ENCODE assay signal across 11 mouse cellular contexts in the genomic region with DNA sequence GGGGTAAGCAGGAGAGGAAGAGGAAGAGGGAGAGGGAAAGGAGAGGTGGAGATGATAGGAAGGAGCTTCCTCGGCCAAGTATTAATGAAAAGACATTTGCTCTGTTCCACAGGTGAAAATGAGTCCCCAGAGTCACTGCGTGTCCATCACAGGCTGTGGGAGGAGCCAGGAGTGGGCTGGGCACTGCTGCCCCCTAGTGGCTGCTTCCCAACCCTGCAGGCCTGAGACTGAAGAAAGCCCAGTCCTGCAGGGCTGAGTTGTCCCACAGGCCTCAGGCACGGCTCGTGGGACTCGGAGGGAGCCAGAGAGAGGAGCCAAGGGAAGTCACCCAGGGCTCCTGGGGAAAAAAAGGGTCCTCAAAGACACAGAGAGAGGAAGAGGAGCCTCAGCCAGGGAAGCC. TPM values are rescaled to one million over a fixed set of nuclear protein-coding genes. Genes with fewer than 3 reads are reported as not detected.
DNase-seq lines count a peak whose midpoint lies in the region; ATAC-seq and TF ChIP-seq lines count a peak whose summit lies in the region.
"Had no signal": no experiment of that assay in that cellular context is flagged by ENCODE, and none has a peak within 500 bp of the region (broad histone marks: within the 10 kb centered on the region; RNA-seq: fewer than 3 reads in every experiment).

No protein-coding gene starts in this region.

- H3K4me3 ChIP-seq in forebrain, embryonic 11.5 days (ENCODE audit: low read depth, low read length), result no peak overlapping the region
- H3K4me3 ChIP-seq in forebrain, embryonic 16.5 days (replicated peaks; ENCODE audit: low read length), result no peak overlapping the region
- no peak overlapping the region for H3K4me3 ChIP-seq in lung, postnatal 0 days (ENCODE audit: low read depth, low read length)
- H3K4me3 ChIP-seq: stomach, embryonic 15.5 days had no signal

- H3K27ac ChIP-seq in forebrain, embryonic 11.5 days (ENCODE audit: low read depth, low read length), result no peak overlapping the region
- H3K27ac ChIP-seq in forebrain, embryonic 16.5 days (ENCODE audit: low read length), result no peak overlapping the region
- H3K27ac ChIP-seq in lung, postnatal 0 days (ENCODE audit: low read length), result no peak overlapping the region
- H3K27ac ChIP-seq: stomach, embryonic 15.5 days had no signal

- no peaks in the 10 kb centered on the region for H3K36me3 ChIP-seq in forebrain, embryonic 11.5 days (ENCODE audit: control insufficient read depth, insufficient read depth, low read length)
- no peaks in the 10 kb centered on the region for H3K36me3 ChIP-seq in forebrain, embryonic 16.5 days (ENCODE audit: control insufficient read depth, insufficient read depth)
- H3K36me3 ChIP-seq in lung, postnatal 0 days (ENCODE audit: insufficient read depth, low read length), result no peaks in the 10 kb centered on the region
- H3K36me3 ChIP-seq: G1E; stomach, embryonic 15.5 days had no signal

- H3K4me1 ChIP-seq in forebrain, embryonic 11.5 days (replicated peaks; ENCODE audit: control insufficient read depth, insufficient read depth, low read length), result no peaks in the 10 kb centered on the region
- no peaks in the 10 kb centered on the region for H3K4me1 ChIP-seq in forebrain, embryonic 16.5 days (replicated peaks; ENCODE audit: control insufficient read depth, insufficient read depth, low read length)
- H3K4me1 ChIP-seq in lung, postnatal 0 days (ENCODE audit: insufficient read depth, low read depth, low read length), result no peaks in the 10 kb centered on the region

- no peaks in the 10 kb centered on the region for H3K27me3 ChIP-seq in forebrain, embryonic 11.5 days (ENCODE audit: control insufficient read depth, insufficient read depth, low read length)
- no peaks in the 10 kb centered on the region for H3K27me3 ChIP-seq in forebrain, embryonic 16.5 days (replicated peaks; ENCODE audit: control insufficient read depth, insufficient read depth, low read length)
- H3K27me3 ChIP-seq in lung, postnatal 0 days (replicated peaks; ENCODE audit: insufficient read depth, low read length), result no peaks in the 10 kb centered on the region
- H3K27me3 ChIP-seq: stomach, embryonic 15.5 days had no signal

- TF ChIP-seq CTCF in lung, postnatal 0 days (IDR thresholded peaks at IDR 0.05), result peak; percentile 97

- TF ChIP-seq EP300 in lung, postnatal 0 days (IDR thresholded peaks at IDR 0.05), result no peak

- H3K9ac ChIP-seq in forebrain, embryonic 11.5 days (ENCODE audit: low read length), result no peak overlapping the region
- no peak overlapping the region for H3K9ac ChIP-seq in forebrain, embryonic 16.5 days (replicated peaks; ENCODE audit: low read depth, low read length)
- H3K9ac ChIP-seq in lung, postnatal 0 days (replicated peaks; ENCODE audit: low read depth), result no peak overlapping the region
- H3K9ac ChIP-seq: stomach, embryonic 15.5 days had no signal

- 29% methylated on average over 5 of the region's 5 CpGs for WGBS in forebrain, embryonic 11.5 days
- WGBS in forebrain, embryonic 16.5 days, result 24% methylated on average over 5 of the region's 5 CpGs
- WGBS in lung, postnatal 0 days, result 14% methylated on average over 5 of the region's 5 CpGs

- no peak for ATAC-seq in forebrain, embryonic 11.5 days (replicated peaks; ENCODE audit: low FRiP score)
- no peak for ATAC-seq in forebrain, embryonic 16.5 days
- peak; percentile 69 for ATAC-seq in lung, postnatal 0 days

- peak; percentile 89 for DNase-seq in forebrain, embryonic 11.5 days (ENCODE audit: low spot score)
- DNase-seq in B cell, adult 2 months, result peak; percentile 77 to 81
- peak; percentile 48 for DNase-seq in c-Kit-positive CD71-positive TER-119-negative erythroid progenitor cells, embryonic 14.5 days (ENCODE audit: low read depth)
- DNase-seq in forelimb bud, embryonic 11.5 days (ENCODE audit: low read depth, low spot score), result peak; percentile 68
- peak; percentile 71 to 74 for DNase-seq in kidney, postnatal 25 days
- DNase-seq in lung, postnatal 0 days (ENCODE audit: low spot score), result peak; percentile 74
- DNase-seq in skeletal muscle tissue, adult 2 months (ENCODE audit: low read depth, low spot score), result peak; percentile 57

- H3K4me2 ChIP-seq in forebrain, embryonic 11.5 days (ENCODE audit: low read depth, low read length, severe bottlenecking), result no peak overlapping the region
- no peak overlapping the region for H3K4me2 ChIP-seq in forebrain, embryonic 16.5 days (ENCODE audit: low read length)
- H3K4me2 ChIP-seq in lung, postnatal 0 days (replicated peaks; ENCODE audit: low read depth, low read length), result no peak overlapping the region
- H3K4me2 ChIP-seq: stomach, embryonic 15.5 days had no signal

- H3K9me3 ChIP-seq in forebrain, embryonic 11.5 days (ENCODE audit: control insufficient read depth, low read length), result no peaks in the 10 kb centered on the region
- no peaks in the 10 kb centered on the region for H3K9me3 ChIP-seq in forebrain, embryonic 16.5 days (ENCODE audit: control insufficient read depth, low read length)
- H3K9me3 ChIP-seq in lung, postnatal 0 days (ENCODE audit: low read length), result no peaks in the 10 kb centered on the region
- H3K9me3 ChIP-seq: stomach, embryonic 15.5 days had no signal

RNA-seq across cellular contexts. Expression of gene 2900026A02Rik, which starts 47.7 kb away (rescaled TPM):
- polyA plus RNA-seq in forebrain, embryonic 11.5 days (2014; fragmentation: Nextera tagmentation; extraction: Ambion mirVana), result 2.2 and 3.4 TPM in 2 replicates
- 4.6 and 5.0 TPM in 2 replicates for polyA plus RNA-seq in forebrain, embryonic 16.5 days (2015; fragmentation: Nextera tagmentation; extraction: Ambion mirVana)
- polyA plus RNA-seq in lung, postnatal 0 days (2015; fragmentation: Nextera tagmentation; extraction: Ambion mirVana), result 6.3 and 6.9 TPM in 2 replicates
- polyA plus RNA-seq: G1E had no signal

RNA-seq across cellular contexts. Expression of gene Tmem211, which starts 53.4 kb away (rescaled TPM):
- 0.20 TPM in 1 of 2 replicates, not detected in the other for polyA plus RNA-seq in forebrain, embryonic 11.5 days (2014; fragmentation: Nextera tagmentation; extraction: Ambion mirVana)
- polyA plus RNA-seq in forebrain, embryonic 16.5 days (2015; fragmentation: Nextera tagmentation; extraction: Ambion mirVana), result not detected in 2 replicates
- not detected in 2 replicates for polyA plus RNA-seq in lung, postnatal 0 days (2015; fragmentation: Nextera tagmentation; extraction: Ambion mirVana)
- polyA plus RNA-seq: G1E; heart, embryonic 16.5 days had no signal
